Mouse (Mus musculus) heart, postnatal 0 days (tissue): Measurements from ENCODE around the gene Pea15a. TPM values are rescaled to one million over a fixed set of nuclear protein-coding genes. Genes with fewer than 3 reads are reported as not detected.

Experiments used
- ATAC-seq: fragments of 200-750 bp; cut with Nextera tagmentation; 2 replicates; pipeline ENCODE4 v1.8.0; 2017; ENCODE audit warnings: low read depth, moderate number of reproducible peaks, moderate library complexity; ENCODE audit not compliant: insufficient read depth
- DNase-seq: peaks from one replicate; pipeline ENCODE4 v3.0.0-alpha.2; 2016; ENCODE audit warnings: low spot score
- H3K27ac ChIP-seq: fragments of 300-500 bp; sonication (generic); 2 replicates; pipeline ENCODE4 v1.5.1; 2014; ENCODE audit warnings: low read depth, mild to moderate bottlenecking
- H3K27me3 ChIP-seq: fragments of 300-500 bp; sonication (generic); 2 replicates; pipeline ENCODE4 v1.6.1; 2014; ENCODE audit warnings: low read length, mixed read lengths; ENCODE audit not compliant: control insufficient read depth, insufficient read depth
- H3K36me3 ChIP-seq: fragments of 300-500 bp; sonication (generic); replicated peaks from 2 replicates; pipeline ENCODE4 v1.6.1; 2014; ENCODE audit warnings: low read length, mixed read lengths; ENCODE audit not compliant: control insufficient read depth, insufficient read depth
- H3K4me1 ChIP-seq: fragments of 300-500 bp; sonication (generic); 2 replicates; pipeline ENCODE4 v1.6.1; 2014; ENCODE audit warnings: antibody characterized with exemption; ENCODE audit not compliant: control insufficient read depth, insufficient read depth
- H3K4me2 ChIP-seq: fragments of 300-500 bp; sonication (generic); 2 replicates; pipeline ENCODE4 v1.6.1; 2014; ENCODE audit warnings: low read depth, mild to moderate bottlenecking, low read length, moderate library complexity
- H3K4me3 ChIP-seq: fragments of 300-500 bp; sonication (generic); 2 replicates; pipeline ENCODE4 v1.5.1; 2014; ENCODE audit warnings: low read depth, low read length
- H3K9ac ChIP-seq: fragments of 300-500 bp; sonication (generic); replicated peaks from 2 replicates; pipeline ENCODE4 v1.6.1; 2014; ENCODE audit warnings: low read depth, low read length, mixed read lengths
- H3K9me3 ChIP-seq: fragments of 300-500 bp; sonication (generic); replicated peaks from 2 replicates; pipeline ENCODE4 v1.6.1; 2016; ENCODE audit warnings: low read length; ENCODE audit not compliant: control insufficient read depth
- CTCF ChIP-seq: IDR thresholded peaks from 2 replicates; pipeline ENCODE4 v1.5.1; 2016; ENCODE audit warnings: antibody characterized with exemption, control low read depth, low read depth
- EP300 ChIP-seq: IDR thresholded peaks from 2 replicates; pipeline ENCODE4 v1.6.1; 2016; ENCODE audit warnings: antibody characterized with exemption, low read depth
- WGBS: fragments of 180-500 bp; shearing (Covaris S2); extraction: QIAGEN DNeasy Blood & Tissue Kit; methylation state at CpG from one replicate; pipeline ENCODE4 v1.1.7; 2014; 5-methylcytosine and 5-hydroxymethylcytosine counted together
- polyA plus RNA-seq: library from polyadenylated mRNA; unstranded; fragments of >200 nt; fragmentation: Nextera tagmentation; extraction: Ambion mirVana; gene quantifications from 2 replicates; pipeline ENCODE4 v1.2.1, GENCODE M21; 2015
- total RNA-seq: library from RNA; depleted of rRNA; stranded (reverse); fragments of >200 nt; gene quantifications from 2 replicates; pipeline ENCODE4 v1.2.3, GENCODE M21; 2014; ENCODE audit warnings: low replicate concordance

The Pea15a gene
- total and polyA plus RNA-seq, 2 experiments from 2014 or later: 99.3 to 105 TPM

- DNase-seq: peak; percentile 87
Measured at GRCm38 (mm10) chr1:172242401-172242800, 35.8 kb upstream of the Pea15a start.

GRCm38 (mm10) chr1:172240945-172241708 is 34.5 kb upstream of the Pea15a start:
- H3K9ac ChIP-seq: no peak overlapping the region
- no peak overlapping the region for H3K4me3 ChIP-seq
- no peaks in the 10 kb centered on the region for H3K36me3 ChIP-seq
- peak overlapping the region; percentile 92 for H3K27ac ChIP-seq
- WGBS: 70% methylated on average over 6 of the region's 6 CpGs
- ATAC-seq (no peak), DNase-seq (no peak)
- TF ChIP-seq CTCF: no peak
- no peak for TF ChIP-seq EP300
- H3K9me3 ChIP-seq: no peaks in the 10 kb centered on the region
- H3K27me3 ChIP-seq: no peaks in the 10 kb centered on the region; the same call in 1 of the 2 replicates
- no peak overlapping the region for H3K4me2 ChIP-seq
- H3K4me1 ChIP-seq: peaks cover 15% of the 10 kb centered on the region

More at GRCm38 (mm10) chr1:172242401-172242800, 35.8 kb upstream of the Pea15a start:
- H3K27me3 ChIP-seq: no peaks in the 10 kb centered on the region; the same call in 1 of the 2 replicates
- H3K4me1 ChIP-seq: peaks cover 15% of the 10 kb centered on the region
- H3K4me2 ChIP-seq: no peak overlapping the region
- peak; percentile 95 for ATAC-seq
- 12% methylated on average over 2 of the region's 2 CpGs for WGBS
- H3K4me3 ChIP-seq: no peak overlapping the region
- no peaks in the 10 kb centered on the region for H3K9me3 ChIP-seq
- no peaks in the 10 kb centered on the region for H3K36me3 ChIP-seq
- TF ChIP-seq CTCF: no peak
- peak; percentile 63 for TF ChIP-seq EP300
- H3K9ac ChIP-seq: no peak overlapping the region
- peak overlapping the region; percentile 92 for H3K27ac ChIP-seq

- H3K36me3 ChIP-seq: no peaks in the 10 kb centered on the region
- H3K9ac ChIP-seq: no peak overlapping the region
- H3K4me3 ChIP-seq: no peak overlapping the region
- ATAC-seq (no peak), DNase-seq (no peak)
- no peak overlapping the region for H3K4me2 ChIP-seq
- H3K27me3 ChIP-seq: no peaks in the 10 kb centered on the region
- TF ChIP-seq CTCF (no peak), EP300 (no peak)
- H3K9me3 ChIP-seq: no peaks in the 10 kb centered on the region
- H3K4me1 ChIP-seq: peaks cover 16% of the 10 kb centered on the region
- no peak overlapping the region for H3K27ac ChIP-seq
- whole genome bisulfite sequencing: 93% methylated on average over 1 of the region's 1 CpGs
Measured at GRCm38 (mm10) chr1:172229215-172229614, 22.6 kb upstream of the Pea15a start.

- Histone ChIP-seq H3K4me1 (peaks cover 16% of the 10 kb centered on the region), H3K27ac (no peak overlapping the region), H3K9ac (no peak overlapping the region), H3K4me3 (no peak overlapping the region), H3K27me3 (no peaks in the 10 kb centered on the region), H3K4me2 (no peak overlapping the region), H3K36me3 (no peaks in the 10 kb centered on the region), H3K9me3 (no peaks in the 10 kb centered on the region)
- WGBS: 81% methylated on average over 2 of the region's 2 CpGs
- TF ChIP-seq EP300: no peak
- no peak for DNase-seq
- ATAC-seq: no peak
Measured at GRCm38 (mm10) chr1:172228209-172228608, 21.6 kb upstream of the Pea15a start.

- Histone ChIP-seq H3K36me3 (no peaks in the 10 kb centered on the region), H3K4me3 (no peak overlapping the region), H3K4me1 (peaks cover 49% of the 10 kb centered on the region), H3K9me3 (no peaks in the 10 kb centered on the region), H3K27ac (peak overlapping the region; percentile 85), H3K9ac (no peak overlapping the region; the same call in 1 of the 2 replicates), H3K27me3 (no peaks in the 10 kb centered on the region), H3K4me2 (no peak overlapping the region)
- no peak for TF ChIP-seq CTCF
- no peak for TF ChIP-seq EP300
- ATAC-seq (no peak), DNase-seq (no peak)
- WGBS: 46% methylated on average over 11 of the region's 11 CpGs
Measured at GRCm38 (mm10) chr1:172221297-172222063, 14.9 kb upstream of the Pea15a start.
